Mouse (Mus musculus) mouse trophoblast stem cell (cell line): ENCODE results near the gene Ripply2.
"Not testable (repeated sequence)": the region's sequence is repeated elsewhere in the genome, so short reads cannot be mapped to it uniquely, and the experiment has no call there.

Source experiments
- in situ Hi-C, 2 experiments: fragments of 300-500 bp; cut with MseI, MboI; formaldehyde crosslinking; loops; 2 replicates in 1 of 2; 3 replicates in 1 of 2; pipeline ENCODE4 v1.15.1; 2025

Ripply2 gene

DNA sequence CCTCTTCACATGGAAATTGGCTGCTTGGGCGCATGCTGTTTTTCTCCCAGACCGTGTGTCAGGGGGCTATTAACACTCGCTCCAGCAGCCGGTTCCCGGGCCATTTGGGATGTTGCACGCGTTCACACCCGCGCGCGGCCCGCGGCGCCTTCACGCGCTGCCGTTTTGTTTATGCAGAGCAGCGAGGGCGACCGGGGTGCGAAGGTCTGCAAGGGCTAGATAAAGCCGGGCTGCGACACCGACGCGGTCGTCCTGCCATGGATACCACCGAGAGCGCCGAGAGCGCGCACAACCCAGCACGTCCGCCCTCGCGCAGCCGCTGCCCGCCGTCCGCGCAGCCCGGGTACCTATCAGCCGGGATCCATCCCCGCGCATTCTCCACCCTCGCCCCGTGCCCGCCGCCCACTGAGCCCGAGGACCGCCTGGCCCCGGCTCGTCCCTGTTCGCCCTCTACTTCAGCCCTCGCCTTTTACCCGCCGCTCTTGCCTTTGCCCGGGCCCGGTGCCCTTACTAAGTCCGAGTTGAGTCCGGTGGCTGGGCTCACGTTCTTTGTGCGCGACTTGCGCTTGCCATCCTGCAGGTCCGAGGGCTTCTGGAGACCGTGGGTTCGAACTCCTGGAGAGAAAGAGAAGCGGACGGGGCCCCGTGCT lies at the start of gene Ripply2:
Ripply2 (plus strand) TSS at position 250 of the 650 bp plus-strand sequence.
- in situ Hi-C loops, result no loop called here

DNA sequence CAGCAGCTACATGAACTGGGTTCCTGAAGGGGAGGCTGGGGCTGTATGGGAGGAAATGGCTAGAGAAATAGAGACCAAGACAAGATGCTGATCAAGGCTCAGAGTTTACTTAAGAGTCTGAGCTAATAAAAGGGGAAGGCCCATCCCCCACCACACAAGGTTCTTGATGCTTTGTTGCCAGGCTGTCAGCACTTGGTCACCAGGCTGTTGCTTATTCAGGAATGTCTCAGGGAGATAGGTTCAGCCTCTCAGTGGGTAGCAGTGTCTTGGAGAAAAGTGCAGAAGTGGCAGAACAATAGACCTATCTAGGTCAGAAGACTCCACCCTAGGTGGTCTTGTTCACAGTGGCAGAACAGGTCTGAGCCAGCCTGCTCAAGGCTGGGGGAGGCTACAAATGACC lies 42.9 kb upstream of the Ripply2 start:
- in situ Hi-C loops, result not testable (repeated sequence)

DNA sequence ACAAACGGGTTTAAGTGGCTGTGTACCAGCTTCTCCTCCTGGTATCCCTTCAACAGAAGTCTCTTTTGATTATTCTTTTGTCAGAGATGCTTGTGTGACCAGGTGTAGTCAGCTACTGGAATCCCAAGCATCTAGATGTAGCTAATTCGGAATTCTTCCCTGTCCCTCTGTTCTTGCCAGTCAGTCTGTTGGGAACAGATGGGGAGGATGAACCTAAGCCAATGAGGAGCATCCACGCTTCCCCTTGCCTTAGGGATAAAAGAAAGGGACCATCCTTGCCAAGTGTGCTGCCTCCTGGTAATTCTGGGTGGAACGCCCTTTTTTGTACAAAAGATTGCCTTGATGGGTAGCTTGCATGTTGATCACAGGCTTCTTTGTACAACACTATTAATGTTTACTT lies 41.8 kb upstream of the Ripply2 start:
- in situ Hi-C loops, result no loop called here

DNA sequence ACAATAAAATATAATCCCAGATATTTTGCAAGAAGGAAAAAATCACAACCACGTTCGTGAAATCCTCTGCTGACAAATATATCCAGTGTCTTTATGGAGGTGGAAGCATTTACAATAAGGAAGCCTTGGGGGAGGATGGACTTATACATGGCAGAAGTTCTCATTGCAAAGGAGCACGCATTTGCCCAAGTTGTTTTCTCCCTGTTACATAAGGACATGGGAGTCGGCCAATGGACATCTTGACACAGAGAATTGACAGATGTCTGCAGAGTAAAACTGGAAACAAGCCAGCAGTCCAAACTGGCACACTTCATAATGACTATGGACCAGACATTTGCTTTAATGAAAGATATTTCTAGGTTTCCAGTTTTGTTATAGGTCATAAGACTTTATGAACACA lies 38.4 kb upstream of the Ripply2 start:
- in situ Hi-C loops, result no loop called here

DNA sequence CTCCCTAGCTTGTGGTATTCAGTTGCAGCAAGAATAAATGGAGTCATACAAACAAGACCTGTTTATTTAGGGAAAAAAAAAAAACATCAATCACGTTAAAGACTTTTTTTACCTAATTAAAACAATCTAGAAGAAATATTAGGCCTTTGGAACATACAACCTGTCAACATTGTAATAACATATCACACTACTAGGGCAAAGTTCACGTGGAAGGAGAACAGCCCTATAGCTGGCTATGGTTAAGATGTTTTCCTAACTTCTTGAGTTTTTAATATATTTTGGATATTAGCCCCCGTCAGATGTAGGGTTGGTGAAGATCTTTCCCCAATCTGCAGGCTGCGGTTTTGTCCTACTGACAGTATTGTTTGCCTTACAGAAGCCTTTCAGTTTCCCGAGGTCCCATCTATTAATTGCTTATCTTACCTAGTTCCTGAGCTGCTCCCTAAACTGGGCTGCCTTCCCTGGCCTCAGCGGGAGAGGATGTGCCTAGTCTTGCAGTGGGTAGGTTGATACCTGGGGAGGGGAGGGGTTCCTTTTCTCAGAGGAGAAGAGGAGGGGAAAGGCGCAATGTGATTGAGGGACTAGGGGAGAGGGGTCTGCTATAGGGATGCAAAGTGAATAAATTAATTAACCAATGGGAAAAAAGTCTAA lies 37.0 kb upstream of the Ripply2 start:
- in situ Hi-C loops, result no loop called here

DNA sequence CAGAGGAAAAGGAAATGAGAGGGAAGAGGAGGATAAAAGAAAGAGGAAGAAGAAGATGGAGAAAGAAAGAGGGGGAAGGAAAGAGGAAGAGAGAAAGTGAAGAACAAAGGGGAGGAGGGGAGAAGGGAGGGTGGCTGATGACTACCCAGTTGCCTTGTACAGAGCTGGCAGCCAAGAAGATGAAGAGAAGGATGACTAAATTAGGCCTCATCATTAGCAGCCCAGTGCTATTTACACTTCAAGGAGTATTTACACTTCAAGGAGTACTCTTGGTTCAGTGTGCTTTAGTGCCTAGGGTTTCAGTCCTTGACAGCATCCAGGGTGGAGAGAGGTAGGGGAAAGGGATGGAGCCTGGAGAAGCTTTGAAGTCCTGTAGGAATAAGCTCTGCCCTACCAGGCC lies 35.3 kb upstream of the Ripply2 start:
- in situ Hi-C loops, result no loop called here

DNA sequence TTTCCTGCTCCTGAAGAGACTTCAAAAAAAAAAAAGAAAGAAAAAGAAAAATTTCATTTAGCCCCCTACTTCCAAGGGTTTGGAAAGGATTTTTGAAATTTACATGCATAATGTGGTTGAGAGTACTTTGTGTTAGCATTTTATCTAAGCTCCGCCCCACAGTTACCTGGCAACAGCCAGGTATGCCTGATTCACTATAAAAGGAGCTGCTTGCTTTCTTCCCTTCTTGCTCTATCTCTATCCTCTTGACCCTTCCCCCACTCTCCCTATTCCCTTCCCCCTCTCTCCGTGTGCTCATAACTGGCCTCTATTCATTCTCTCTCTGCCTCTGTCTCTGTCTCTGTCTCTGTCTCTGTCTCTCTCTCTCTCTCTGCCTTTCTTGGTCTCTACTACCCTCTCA lies 34.4 kb upstream of the Ripply2 start:
- in situ Hi-C loops, result no loop called here

DNA sequence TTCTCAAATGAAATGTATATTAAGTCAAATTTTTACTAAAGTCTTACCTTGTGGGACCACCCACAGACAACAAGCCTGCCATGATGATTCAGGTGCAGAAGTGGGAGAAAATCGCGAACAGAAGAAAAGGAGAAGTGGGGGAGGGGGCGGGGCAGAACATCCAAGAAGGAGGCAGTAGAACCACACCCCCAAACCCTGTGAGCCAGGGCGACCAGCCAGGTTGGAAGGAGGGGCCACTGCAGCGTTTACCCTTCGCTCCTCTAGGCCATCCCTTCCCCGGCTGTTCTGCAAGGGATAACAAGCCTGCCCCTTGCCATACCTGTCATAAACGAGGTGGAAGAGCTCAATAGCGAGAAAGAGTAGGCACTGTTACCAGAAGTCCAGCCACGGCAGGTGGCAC lies 33.8 kb upstream of the Ripply2 start:
- in situ Hi-C loops, result no loop called here

DNA sequence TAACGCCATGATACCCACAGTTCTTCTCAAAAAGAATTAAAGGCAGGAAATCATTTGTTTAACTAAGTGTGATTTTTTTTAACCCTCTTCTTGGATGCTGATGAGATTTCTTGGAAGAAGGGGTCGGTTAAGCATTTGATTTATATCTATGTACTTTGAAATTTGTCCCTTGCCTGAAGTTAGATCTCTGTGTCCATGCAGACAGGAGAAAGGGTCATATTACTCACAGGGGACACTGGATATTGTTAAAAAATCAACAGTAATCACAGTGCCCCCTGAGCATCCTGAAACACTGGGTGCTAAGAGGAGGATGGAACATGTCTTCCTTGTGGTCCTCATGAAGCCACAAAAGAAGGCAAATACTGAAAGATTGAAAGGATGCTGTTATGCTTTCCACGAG lies 30.8 kb upstream of the Ripply2 start:
- in situ Hi-C loops, result no loop called here

DNA sequence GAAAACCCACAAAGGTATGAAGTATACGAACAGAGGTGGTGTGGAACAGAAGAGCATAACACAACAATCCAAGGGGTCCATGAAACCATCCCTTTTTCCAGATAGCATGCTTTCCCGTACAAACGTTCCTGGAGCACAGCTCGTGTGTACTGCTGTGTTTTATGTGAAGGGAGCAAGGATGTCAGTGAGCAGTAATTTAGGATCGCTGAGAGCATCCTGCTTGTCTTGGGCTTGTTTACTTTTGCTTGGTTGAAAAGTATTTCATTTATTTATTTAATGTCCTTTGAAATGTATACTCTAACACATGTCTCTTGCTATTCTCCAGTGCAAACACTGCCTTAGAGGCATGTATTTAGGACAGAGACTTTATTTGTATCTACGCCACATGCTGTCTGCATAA lies 30.2 kb upstream of the Ripply2 start:
- in situ Hi-C loops, result no loop called here

DNA sequence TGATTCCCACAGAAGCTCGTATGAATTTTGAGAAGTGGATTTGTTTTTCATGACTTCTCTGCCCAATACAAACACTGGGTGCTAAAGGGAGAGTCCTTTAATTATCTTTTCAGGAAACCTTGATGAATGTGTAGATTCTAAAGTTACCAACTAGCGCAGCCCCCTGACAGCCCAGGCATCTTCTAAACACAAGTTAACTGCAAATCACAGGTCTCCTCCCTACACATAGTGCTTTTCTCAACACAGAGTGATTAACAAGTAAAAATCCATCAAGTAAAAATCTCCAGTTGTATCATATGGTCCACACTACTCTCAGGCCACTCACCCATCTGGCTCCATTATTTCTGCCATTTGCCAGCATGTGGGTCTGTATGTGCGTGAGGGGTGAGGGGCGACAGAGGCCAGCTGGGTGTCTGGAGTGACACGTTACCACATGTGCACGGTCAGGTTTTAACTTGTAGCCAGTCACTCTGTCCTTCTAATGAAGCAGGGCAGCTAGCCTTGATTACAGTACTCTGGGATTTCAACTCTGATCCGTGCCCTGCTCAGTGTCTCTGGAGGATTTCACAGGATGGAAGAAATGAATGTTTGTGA lies 28.5 kb upstream of the Ripply2 start:
- in situ Hi-C loops, result no loop called here

DNA sequence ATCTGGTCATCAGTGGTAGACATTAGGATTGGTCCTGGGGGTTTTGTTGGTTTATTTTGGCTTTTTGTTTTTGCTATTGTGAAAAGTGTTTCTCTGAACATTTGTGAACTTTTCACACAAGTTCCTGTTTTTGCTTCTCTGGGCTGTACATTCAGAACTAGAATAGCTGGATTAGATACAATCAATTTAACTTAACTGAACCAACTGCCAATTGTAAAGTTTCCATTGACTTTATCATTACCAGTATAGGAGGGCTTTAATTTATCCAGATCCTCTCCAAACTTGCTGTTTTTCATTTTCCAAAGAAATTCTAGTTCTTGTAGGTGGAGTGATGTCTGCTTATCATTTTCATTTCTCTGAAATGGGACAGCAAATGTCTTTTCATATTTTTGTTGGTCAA lies 25.5 kb upstream of the Ripply2 start:
- in situ Hi-C loops, result no loop called here

DNA sequence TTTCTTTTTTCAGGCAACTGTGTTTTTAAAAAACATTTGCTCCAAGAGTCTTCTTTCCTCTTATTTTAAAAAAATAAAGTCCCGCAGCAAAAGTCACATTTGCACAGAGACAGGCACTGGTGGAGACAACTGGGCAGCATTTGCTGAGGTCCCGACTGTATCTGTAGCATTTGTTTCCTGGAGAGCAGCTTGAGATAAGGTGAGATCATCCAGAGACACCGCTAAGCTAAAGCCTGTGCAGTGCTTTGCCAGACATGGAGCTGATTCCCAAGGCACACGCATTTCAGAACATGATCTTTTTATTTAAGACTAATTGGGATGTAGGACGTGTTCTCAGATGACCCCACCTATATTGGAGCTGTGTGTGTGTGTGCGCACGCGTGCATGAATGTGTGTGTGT lies 23.6 kb upstream of the Ripply2 start:
- in situ Hi-C loops, result no loop called here

DNA sequence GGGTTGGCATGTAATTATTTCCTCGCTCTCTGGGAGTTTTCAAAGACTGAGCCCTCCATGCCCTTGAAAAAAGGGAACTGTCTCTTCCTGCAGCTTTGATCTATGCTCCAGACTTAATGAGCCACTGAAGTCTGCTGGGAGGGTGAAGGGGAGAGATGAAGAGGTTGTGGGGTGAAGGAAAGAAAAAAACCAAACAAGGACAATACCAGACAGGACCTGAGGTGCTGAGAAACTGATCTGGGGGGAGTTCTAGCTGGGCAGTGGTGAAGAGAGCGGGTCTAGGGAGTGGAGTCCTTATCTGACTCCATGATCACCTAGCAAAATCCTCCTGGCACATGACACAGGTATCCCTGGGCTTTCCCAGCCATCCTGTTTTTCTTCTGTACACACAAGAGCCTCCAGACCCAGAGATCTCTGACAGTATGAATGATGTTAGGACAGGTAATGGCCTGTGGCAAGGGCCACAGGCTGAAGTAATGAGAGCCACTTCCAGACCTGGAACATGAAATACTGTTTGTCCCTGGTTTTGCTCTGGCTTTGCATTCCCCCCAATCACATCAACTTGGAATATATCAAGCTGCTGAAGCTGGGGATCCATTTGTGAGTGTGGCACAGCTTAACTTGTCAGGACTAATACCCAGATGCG lies 18.2 kb upstream of the Ripply2 start:
- in situ Hi-C loops, result no loop called here

DNA sequence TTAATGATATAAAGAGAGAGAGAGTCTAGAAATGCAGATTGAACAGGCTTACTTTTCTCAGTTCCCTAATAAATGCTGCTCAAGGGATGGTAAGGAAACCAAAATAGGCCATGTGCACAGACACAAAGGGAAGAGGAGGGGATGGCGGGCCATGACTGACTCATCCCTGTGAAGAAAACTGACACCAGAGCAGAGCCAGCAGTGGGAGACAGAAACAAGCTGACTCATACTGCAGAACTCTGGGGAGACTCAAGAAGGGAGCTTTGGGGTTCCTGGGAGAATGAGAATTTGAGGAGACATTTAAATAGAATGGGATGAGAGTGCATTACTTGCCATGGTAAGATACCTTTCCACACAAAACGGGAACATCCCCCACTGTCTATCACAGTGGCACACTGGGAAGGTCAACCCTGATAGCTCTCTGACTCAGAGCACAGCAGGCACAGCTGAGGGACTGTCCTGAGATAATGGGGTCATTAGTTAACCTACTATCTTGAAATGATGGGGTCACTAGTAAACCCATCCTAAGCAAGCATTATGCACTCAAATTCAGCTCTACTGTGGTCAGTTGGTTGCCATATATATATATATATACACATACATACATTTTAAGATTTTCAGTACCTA lies 15.3 kb upstream of the Ripply2 start:
- in situ Hi-C loops, result no loop called here

DNA sequence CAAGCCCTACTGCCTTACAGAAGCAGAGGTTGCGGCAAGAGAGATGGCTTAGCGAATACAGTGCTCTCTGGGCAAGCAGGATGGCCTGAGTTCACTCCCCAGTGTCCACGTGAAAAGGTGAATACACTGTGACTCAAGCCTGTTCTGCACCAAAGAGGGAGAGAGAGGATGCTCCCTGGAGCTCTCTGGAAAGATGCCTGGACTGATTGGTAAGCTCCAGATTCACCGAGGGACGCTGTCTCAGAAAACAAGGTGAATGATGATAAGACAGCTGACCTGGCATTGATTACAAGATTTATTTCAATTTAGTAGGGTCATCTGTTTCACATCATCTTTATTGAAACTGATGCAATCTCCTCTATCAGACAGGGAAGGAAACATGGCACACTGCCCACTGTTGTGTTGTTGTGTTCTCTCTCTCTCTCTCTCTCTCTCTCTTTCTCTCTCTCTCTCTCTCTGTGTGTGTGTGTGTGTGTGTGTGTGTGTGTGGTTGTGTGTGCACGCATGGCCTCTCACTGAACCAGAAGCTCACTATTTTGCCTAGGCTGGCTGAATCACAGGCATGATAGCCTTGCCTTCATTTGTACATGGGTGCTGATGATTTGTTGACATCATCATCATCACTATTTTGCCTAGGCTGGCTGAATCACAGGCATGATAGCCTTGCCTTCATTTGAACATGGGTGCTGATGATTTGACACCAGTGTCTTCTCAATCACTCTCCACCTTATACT lies 10.5 kb upstream of the Ripply2 start:
- in situ Hi-C loops, result no loop called here

DNA sequence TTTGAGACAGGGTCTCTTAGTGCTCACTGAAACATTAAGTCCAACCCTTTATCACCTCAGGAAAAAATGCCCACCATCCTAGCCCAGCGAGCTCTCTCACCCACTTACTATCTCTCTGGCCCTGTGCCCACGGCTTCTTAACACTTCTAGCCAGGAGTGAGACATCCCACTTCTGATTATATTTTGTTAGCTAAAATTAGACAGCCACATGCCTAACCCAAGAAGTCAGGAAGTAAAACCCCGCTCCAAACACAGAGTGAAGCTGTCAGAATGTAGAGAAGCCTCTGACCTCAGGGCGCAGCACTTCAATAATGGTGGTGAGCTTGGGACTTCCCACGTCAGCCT lies 9.9 kb upstream of the Ripply2 start:
- in situ Hi-C loops, result no loop called here

DNA sequence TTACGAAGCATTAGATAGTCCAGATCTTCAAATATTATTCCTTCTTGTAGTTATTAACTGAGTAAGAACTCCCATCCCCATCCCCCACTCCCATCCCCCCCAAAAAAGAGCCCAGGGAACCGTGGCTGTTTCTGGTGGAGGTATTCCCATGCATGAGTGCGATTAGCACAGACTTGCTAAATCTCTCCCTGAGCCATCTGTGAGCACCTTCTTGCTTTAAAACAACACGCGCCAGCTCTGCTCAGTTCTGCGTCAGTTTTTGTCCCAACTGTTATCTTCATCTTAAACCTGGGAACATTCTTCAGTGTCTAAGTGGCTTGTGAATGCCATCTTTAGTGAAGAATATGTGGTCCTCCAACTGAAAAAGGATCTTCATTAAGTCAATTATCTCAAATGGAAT lies 6.8 kb upstream of the Ripply2 start:
- in situ Hi-C loops, result no loop called here

DNA sequence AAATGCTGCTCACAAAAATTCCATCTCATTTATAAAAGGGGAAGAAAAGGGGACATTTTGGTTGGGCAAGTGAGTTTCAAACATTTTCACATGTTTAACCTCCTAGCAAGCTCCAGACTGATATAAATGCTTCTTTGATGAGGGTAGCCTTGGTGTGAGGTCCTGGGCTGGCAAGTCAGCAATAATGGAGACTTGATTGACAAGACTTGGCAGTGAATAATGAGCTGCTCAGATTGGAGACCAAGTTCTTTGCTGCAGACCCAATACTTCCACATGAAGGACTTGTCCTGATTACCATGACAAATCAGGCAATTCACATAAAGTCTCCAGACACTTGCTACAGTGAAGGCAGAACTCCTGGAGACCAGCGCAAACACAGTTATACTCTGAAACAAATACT lies 6.4 kb upstream of the Ripply2 start:
- in situ Hi-C loops, result no loop called here

DNA sequence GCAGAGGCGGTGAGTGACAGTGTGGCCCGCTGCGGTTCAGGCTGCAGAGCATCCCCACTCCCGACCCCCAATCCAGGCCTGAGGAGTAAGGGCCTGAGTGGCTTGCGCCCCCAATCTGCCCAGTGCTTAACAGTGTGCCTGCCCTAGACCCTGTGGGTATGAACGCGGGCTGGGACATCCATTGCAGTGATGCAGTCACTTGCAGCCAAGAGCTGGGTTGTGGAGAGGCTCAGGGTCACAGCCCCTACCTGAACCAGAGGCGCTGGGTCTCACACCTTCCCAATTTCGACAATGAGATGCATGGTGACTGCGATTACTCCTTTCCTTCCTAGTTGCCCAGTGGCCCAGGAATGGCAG lies 579 bp downstream of the Ripply2 start:
- in situ Hi-C loops, result no loop called here

DNA sequence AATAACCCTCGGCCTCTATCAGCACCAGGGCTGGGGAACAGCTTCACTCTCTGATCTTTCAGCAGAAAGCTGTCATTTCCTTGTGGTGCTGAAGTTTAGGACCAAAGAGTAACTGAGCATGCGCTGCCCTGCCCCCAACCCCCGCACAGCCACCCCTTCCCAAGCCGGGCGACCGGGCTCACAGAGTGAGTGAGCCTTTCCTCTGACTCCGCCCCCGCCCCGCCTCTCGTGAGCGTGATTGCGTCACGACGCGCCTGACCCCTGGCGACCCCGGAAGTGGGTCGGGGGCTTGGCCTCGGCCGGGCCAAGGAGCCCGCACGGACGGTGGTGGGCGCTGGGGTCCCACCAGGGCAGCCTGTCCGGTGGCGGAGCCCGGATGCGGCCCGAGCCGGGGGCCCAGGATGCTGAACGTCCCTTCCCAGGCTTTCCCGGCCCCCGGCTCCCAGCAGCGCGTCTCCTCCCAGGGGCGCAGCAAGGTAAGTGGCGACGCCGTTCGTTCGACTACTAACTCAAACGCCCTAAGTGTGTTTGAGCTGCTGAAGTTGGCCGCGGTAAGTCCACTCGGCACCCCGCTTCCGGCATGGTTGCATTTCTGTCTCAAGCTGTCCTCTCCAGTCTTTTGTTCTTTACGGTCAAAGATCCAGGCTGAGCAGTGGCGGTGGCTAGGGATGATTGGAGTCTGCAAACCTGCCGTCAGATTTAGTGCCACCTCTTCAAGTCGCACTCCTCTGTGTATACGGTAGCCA lies 6.6 kb downstream of the Ripply2 start, which contains the start of gene Cyb5r4:
Cyb5r4 (plus strand) TSS at position 237 of the 746 bp plus-strand sequence.
- in situ Hi-C loops, result loop anchor here in 1 of 2 experiments (10.0 kb wide), 1 partner anchor 223 kb away; no protein-coding TSS in a partner anchor
